ENCODE assay signal across 13 mouse cellular contexts in the genomic region with DNA sequence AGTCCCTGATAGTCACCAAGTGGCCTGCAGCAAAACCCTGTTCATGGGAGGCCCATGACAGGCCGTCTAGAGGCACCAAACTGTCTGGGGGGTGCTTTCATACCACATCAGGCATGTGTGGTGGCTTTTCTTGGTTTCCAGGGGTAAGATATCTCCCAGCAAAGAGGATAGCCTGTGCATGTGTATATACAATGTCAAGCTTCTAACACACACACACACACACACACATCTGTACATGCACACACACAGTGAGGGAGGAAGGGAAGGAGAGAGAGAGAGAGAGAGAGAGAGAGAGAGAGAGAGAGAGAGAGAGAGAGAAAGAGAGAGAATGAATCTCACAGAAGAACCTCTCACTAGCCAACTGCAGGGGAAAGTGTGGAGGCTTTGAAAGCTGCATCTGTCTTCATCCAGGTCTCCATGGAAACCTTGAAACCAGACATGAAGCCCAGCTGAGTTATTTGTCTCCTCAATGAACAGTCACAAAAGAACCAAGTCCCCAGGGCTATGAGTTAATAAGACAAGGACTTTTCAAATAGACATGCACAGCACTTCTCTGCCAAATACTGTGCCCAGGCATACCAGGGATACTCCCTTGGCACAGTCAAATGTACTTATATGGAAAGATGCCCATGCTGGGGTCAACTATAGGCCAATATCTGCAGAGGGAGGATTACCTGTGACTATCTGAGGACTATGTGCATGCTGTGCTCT. TPM values are rescaled to one million over a fixed set of nuclear protein-coding genes. Genes with fewer than 3 reads are reported as not detected.
A peak's percentile ranks its signal among the peaks of the same experiment; 100 is the strongest.
DNase-seq lines count a peak whose midpoint lies in the region; ATAC-seq and TF ChIP-seq lines count a peak whose summit lies in the region.
"Had no signal": no experiment of that assay in that cellular context is flagged by ENCODE, and none has a peak within 500 bp of the region (broad histone marks: within the 10 kb centered on the region; RNA-seq: fewer than 3 reads in every experiment).

No protein-coding gene starts in this region.

- no peaks in the 10 kb centered on the region for H3K27me3 ChIP-seq in forebrain, embryonic 10.5 days (ENCODE audit: poor library complexity, severe bottlenecking)
- no peaks in the 10 kb centered on the region for H3K27me3 ChIP-seq in hindbrain, embryonic 14.5 days (ENCODE audit: control insufficient read depth, insufficient read depth, low read length)
- no peaks in the 10 kb centered on the region for H3K27me3 ChIP-seq in neural tube, embryonic 13.5 days
- no peaks in the 10 kb centered on the region for H3K27me3 ChIP-seq in kidney, embryonic 14.5 days (ENCODE audit: control insufficient read depth, insufficient read depth, low read length)

- WGBS in forebrain, embryonic 10.5 days = 34% methylated on average over 1 of the region's 1 CpGs
- 16% methylated on average over 1 of the region's 1 CpGs for WGBS in hindbrain, embryonic 14.5 days
- WGBS in neural tube, embryonic 13.5 days = 11% methylated on average over 1 of the region's 1 CpGs
- 25% methylated on average over 1 of the region's 1 CpGs for WGBS in kidney, embryonic 14.5 days

- TF ChIP-seq CTCF in left cerebral cortex, adult 2 months (IDR thresholded peaks at IDR 0.05) = no peak

- H3K9ac ChIP-seq in hindbrain, embryonic 14.5 days = no peak overlapping the region
- no peak overlapping the region for H3K9ac ChIP-seq in neural tube, embryonic 13.5 days
- H3K9ac ChIP-seq in kidney, embryonic 14.5 days (ENCODE audit: low read depth, low read length) = no peak overlapping the region
- H3K9ac ChIP-seq: lung, embryonic 14.5 days had no signal

- no peak overlapping the region for H3K4me2 ChIP-seq in hindbrain, embryonic 14.5 days (replicated peaks)
- no peak overlapping the region for H3K4me2 ChIP-seq in neural tube, embryonic 13.5 days
- no peak overlapping the region for H3K4me2 ChIP-seq in kidney, embryonic 14.5 days (replicated peaks; ENCODE audit: low read depth, low read length)
- H3K4me2 ChIP-seq: lung, embryonic 14.5 days had no signal

- H3K4me1 ChIP-seq in forebrain, embryonic 10.5 days = peaks cover 40% of the 10 kb centered on the region
- H3K4me1 ChIP-seq in hindbrain, embryonic 14.5 days (replicated peaks; ENCODE audit: control insufficient read depth, insufficient read depth, low read length) = peaks cover 13% of the 10 kb centered on the region
- peaks cover 20% of the 10 kb centered on the region for H3K4me1 ChIP-seq in neural tube, embryonic 13.5 days (replicated peaks)
- H3K4me1 ChIP-seq in kidney, embryonic 14.5 days (ENCODE audit: control insufficient read depth, insufficient read depth, low read length) = no peaks in the 10 kb centered on the region

- H3K9me3 ChIP-seq in forebrain, embryonic 10.5 days = no peaks in the 10 kb centered on the region
- 0 out of 2 replicates have a peak, but pooled peaks cover 3% of the 10 kb centered on the region for H3K9me3 ChIP-seq in hindbrain, embryonic 14.5 days (ENCODE audit: control insufficient read depth, low read length)
- H3K9me3 ChIP-seq in neural tube, embryonic 13.5 days = no peaks in the 10 kb centered on the region
- no peaks in the 10 kb centered on the region for H3K9me3 ChIP-seq in kidney, embryonic 14.5 days (ENCODE audit: control insufficient read depth, low read length)

- H3K36me3 ChIP-seq in forebrain, embryonic 10.5 days (replicated peaks) = no peaks in the 10 kb centered on the region
- H3K36me3 ChIP-seq in hindbrain, embryonic 14.5 days (replicated peaks; ENCODE audit: control insufficient read depth, insufficient read depth) = no peaks in the 10 kb centered on the region
- no peaks in the 10 kb centered on the region for H3K36me3 ChIP-seq in neural tube, embryonic 13.5 days
- H3K36me3 ChIP-seq in kidney, embryonic 14.5 days (ENCODE audit: control insufficient read depth, insufficient read depth, low read length) = no peaks in the 10 kb centered on the region

- no peak for DNase-seq in left cerebral cortex, adult 2 months (ENCODE audit: extremely low spot score in 1 of 2, low spot score in 2 of 2)
- DNase-seq in left cerebral cortex, adult 18-20 months (ENCODE audit: low spot score in 2 of 2) = no peak
- DNase-seq in forebrain, embryonic 10.5 days (ENCODE audit: extremely low spot score, low spot score) = no peak
- DNase-seq in hindbrain, embryonic 14.5 days (ENCODE audit: low spot score) = peak; percentile 65
- no peak for DNase-seq in thymus, postnatal 14 days
- DNase-seq: lung, embryonic 14.5 days; thymus, postnatal 4 days had no signal

- intact Hi-C loops in left cerebral cortex, adult 2 months (cut with DNase I) = no loop called here

- peak; percentile 82 for ATAC-seq in hindbrain, embryonic 14.5 days (ENCODE audit: low FRiP score)
- peak; percentile 78 for ATAC-seq in neural tube, embryonic 13.5 days (ENCODE audit: low read depth)
- ATAC-seq in megakaryocyte-erythroid progenitor cell, adult 5-6 weeks (replicated peaks; ENCODE audit: low FRiP score, low TSS enrichment, poor library complexity, severe bottlenecking) = no peak
- no peak for ATAC-seq in kidney, embryonic 14.5 days (ENCODE audit: low FRiP score, low TSS enrichment)

- peak overlapping the region; percentile 6; the same call in 1 of the 2 replicates for H3K27ac ChIP-seq in left cerebral cortex, adult 2 months
- peak overlapping the region; percentile 48; the same call in 1 of the 2 replicates for H3K27ac ChIP-seq in forebrain, embryonic 10.5 days
- peak overlapping the region; percentile 33; the same call in 1 of the 2 replicates for H3K27ac ChIP-seq in hindbrain, embryonic 14.5 days
- H3K27ac ChIP-seq in neural tube, embryonic 13.5 days (replicated peaks) = peak overlapping the region; percentile 59
- H3K27ac ChIP-seq in kidney, embryonic 14.5 days (ENCODE audit: low read depth, low read length) = no peak overlapping the region

- no peak overlapping the region for H3K4me3 ChIP-seq in left cerebral cortex, adult 2 months
- H3K4me3 ChIP-seq in forebrain, embryonic 10.5 days = no peak overlapping the region
- H3K4me3 ChIP-seq in hindbrain, embryonic 14.5 days (replicated peaks; ENCODE audit: low read length) = no peak overlapping the region
- no peak overlapping the region for H3K4me3 ChIP-seq in neural tube, embryonic 13.5 days
- H3K4me3 ChIP-seq in kidney, embryonic 14.5 days (ENCODE audit: low read length) = no peak overlapping the region

RNA-seq across cellular contexts. Expression of a gene that starts 46.9 kb away (rescaled TPM):
- 100 to 1,000 TPM; 127 to 134 TPM for total RNA-seq in left cerebral cortex, adult 2 months (2021)
- 100 to 1,000 TPM in 1 of 2 experiments, 10 to 100 TPM in 1; 91.1 to 111 TPM for total RNA-seq in left cerebral cortex, adult 18-20 months (2021)
- polyA plus RNA-seq in forebrain, embryonic 10.5 days (2016; fragmentation: Nextera tagmentation; extraction: Ambion mirVana) = 0.02 TPM in 1 of 2 replicates, not detected in the other
- 2.5 and 3.5 TPM in 2 replicates for polyA plus RNA-seq in hindbrain, embryonic 14.5 days (2014; fragmentation: Nextera tagmentation; extraction: Ambion mirVana)
- polyA plus RNA-seq in neural tube, embryonic 13.5 days (2015; fragmentation: Nextera tagmentation; extraction: Ambion mirVana) = 1.6 and 2.1 TPM in 2 replicates
- total RNA-seq in megakaryocyte-erythroid progenitor cell, adult 5-6 weeks (2014; fragmentation: Nextera tagmentation) = not detected in 2 replicates
- total RNA-seq in megakaryocyte-erythroid progenitor cell, adult 5-6 weeks (2017) = not detected in 2 replicates
- not detected in 2 replicates for polyA plus RNA-seq in kidney, embryonic 14.5 days (2014; fragmentation: Nextera tagmentation; extraction: Ambion mirVana)
- total RNA-seq: granulocyte monocyte progenitor cell, adult 5-6 weeks; hematopoietic stem cell, adult 5-6 weeks had no signal
- polyA plus RNA-seq: limb, embryonic 11.5 days; lung, embryonic 14.5 days had no signal

Comparison
In these comparisons a context has a peak if more than half of its experiments do, and no peak if none do; other contexts are left out.
1. ATAC-seq: peak in hindbrain, embryonic 14.5 days (single experiment) and neural tube, embryonic 13.5 days (single experiment); none in megakaryocyte-erythroid progenitor cell, adult 5-6 weeks (single experiment) and kidney, embryonic 14.5 days (single experiment).